Mouse (Mus musculus): ENCODE results near the gene Tox2. TPM values are rescaled to one million over a fixed set of nuclear protein-coding genes. Genes with fewer than 3 reads are reported as not detected.

Gene Tox2
- polyA plus RNA-seq, 1 experiment from 2014 or later: 35.5 TPM

DNA sequence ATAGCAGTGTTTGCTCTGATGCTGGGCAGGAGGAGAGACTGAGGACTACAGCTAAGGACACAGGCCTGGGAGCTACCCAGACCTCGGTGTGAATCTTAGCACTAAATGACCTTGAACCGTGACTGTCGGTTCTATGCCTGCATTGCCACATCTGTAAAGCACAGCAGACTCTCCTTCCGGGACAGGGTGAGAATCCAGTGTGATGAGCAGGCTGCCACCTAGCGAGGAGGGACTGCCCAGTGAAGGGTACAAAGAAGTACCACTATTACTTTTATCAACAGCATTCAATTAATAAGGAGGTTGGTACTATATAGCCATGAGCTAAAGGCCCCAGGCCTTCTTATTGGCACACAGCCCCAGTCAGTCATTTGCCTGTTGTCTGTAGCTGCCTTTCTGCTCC lies 98.7 kb downstream of the Tox2 start:
- H3K4me2 ChIP-seq (ENCODE audit: low read depth, low read length, severe bottlenecking): no peak overlapping the region
- 64% methylated on average over 5 of the region's 5 CpGs for WGBS
- H3K4me1 ChIP-seq (replicated peaks; ENCODE audit: control insufficient read depth, insufficient read depth, low read length): peaks cover 11% of the 10 kb centered on the region; the same call in 1 of the 2 replicates
- DNase-seq (ENCODE audit: low spot score) (no peak), ATAC-seq (replicated peaks; ENCODE audit: low FRiP score) (no peak)
- H3K9ac ChIP-seq (ENCODE audit: low read length): no peak overlapping the region
- H3K9me3 ChIP-seq (ENCODE audit: control insufficient read depth, low read length): no peaks in the 10 kb centered on the region
- H3K27me3 ChIP-seq (ENCODE audit: control insufficient read depth, insufficient read depth, low read length): no peaks in the 10 kb centered on the region
- no peak overlapping the region for H3K27ac ChIP-seq (ENCODE audit: low read depth, low read length)
- no peaks in the 10 kb centered on the region for H3K36me3 ChIP-seq (ENCODE audit: control insufficient read depth, insufficient read depth, low read length)
- H3K4me3 ChIP-seq (ENCODE audit: low read depth, low read length): no peak overlapping the region

DNA sequence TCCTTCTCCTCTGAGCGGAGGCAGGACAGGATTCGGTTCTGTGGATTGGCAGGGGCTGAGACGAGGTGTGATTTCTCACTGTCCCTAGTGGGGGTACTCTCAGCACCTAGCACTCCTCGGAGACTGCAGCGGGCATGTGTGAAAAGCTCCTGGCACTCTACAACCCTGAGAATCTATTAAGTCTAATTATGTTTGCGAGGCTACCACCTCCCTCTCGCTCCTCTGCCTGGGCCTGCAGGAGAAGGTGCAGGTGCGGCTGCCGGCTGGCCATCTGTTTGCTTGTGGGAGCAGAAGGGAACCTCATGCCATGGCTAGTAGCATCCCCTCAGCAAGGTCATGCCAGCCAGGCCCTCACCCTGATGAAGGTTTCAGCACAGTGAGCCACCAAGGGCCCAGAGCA lies 100.1 kb downstream of the Tox2 start:
- H3K4me1 ChIP-seq (replicated peaks; ENCODE audit: control insufficient read depth, insufficient read depth, low read length): peaks cover 9% of the 10 kb centered on the region; the same call in 1 of the 2 replicates
- no peak for ATAC-seq (replicated peaks; ENCODE audit: low FRiP score)

DNA sequence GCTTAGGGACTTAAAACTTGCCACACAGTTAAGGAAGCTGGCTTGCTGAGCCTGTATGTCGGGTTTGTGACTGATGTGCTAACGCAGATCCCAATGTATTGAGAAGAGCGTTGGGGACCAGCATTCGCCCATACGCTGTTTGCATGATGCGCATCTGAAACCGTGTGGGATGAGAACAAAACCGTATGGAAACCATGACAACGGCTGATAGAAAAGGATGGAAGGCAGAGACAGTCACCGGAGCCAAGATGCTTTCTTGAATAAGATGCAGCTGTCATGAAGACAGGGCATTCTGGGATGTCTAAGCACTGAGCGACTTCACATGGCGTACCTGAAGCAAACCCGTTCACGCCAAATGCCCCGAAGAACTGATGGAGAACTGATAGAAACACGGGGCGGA lies 106.5 kb downstream of the Tox2 start:
- Histone ChIP-seq H3K27me3 (ENCODE audit: control insufficient read depth, insufficient read depth, low read length) (no peaks in the 10 kb centered on the region), H3K27ac (ENCODE audit: low read depth, low read length) (no peak overlapping the region), H3K4me2 (ENCODE audit: low read depth, low read length, severe bottlenecking) (no peak overlapping the region), H3K4me3 (ENCODE audit: low read depth, low read length) (no peak overlapping the region), H3K9me3 (ENCODE audit: control insufficient read depth, low read length) (no peaks in the 10 kb centered on the region), H3K36me3 (ENCODE audit: control insufficient read depth, insufficient read depth, low read length) (no peaks in the 10 kb centered on the region), H3K4me1 (replicated peaks; ENCODE audit: control insufficient read depth, insufficient read depth, low read length) (no peaks in the 10 kb centered on the region), H3K9ac (ENCODE audit: low read length) (no peak overlapping the region)
- 90% methylated on average over 17 of the region's 17 CpGs for WGBS
- no peak for DNase-seq (ENCODE audit: low spot score)
- no peak for ATAC-seq (replicated peaks; ENCODE audit: low FRiP score)

More for the DNA sequence above, 100.1 kb downstream of the Tox2 start:
- no peaks in the 10 kb centered on the region for H3K27me3 ChIP-seq (ENCODE audit: control insufficient read depth, insufficient read depth, low read length)
- WGBS: 73% methylated on average over 9 of the region's 9 CpGs
- no peak overlapping the region for H3K9ac ChIP-seq (ENCODE audit: low read length)
- H3K4me3 ChIP-seq (ENCODE audit: low read depth, low read length): no peak overlapping the region
- H3K4me2 ChIP-seq (ENCODE audit: low read depth, low read length, severe bottlenecking): no peak overlapping the region
- H3K9me3 ChIP-seq (ENCODE audit: control insufficient read depth, low read length): no peaks in the 10 kb centered on the region
- DNase-seq (ENCODE audit: low spot score): no peak
- no peaks in the 10 kb centered on the region for H3K36me3 ChIP-seq (ENCODE audit: control insufficient read depth, insufficient read depth, low read length)
- no peak overlapping the region for H3K27ac ChIP-seq (ENCODE audit: low read depth, low read length)

DNA sequence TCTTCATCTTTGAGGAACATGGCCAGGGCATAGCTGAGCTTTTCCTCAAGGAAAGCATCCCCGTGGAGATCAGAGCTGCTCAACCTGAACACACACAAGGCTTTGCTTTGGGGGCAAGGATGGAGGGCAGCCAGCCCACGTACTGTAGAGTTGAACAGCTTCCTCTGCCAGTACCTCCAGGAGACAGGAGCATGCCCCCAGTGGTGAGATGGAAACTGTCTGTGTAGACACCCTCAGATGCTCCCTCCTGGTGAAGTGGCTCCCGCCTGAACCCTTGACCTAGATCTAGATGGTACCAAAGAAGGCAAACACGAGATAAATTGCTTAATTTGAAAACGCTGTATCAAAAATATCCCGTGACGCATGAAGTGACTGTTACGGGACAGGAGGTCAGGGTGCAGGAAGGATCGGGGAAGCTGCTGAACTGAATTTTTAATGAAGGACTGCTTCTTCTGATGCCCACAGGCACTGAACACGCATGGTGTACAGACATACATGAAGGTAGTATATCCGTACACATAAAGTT lies 107.3 kb downstream of the Tox2 start:
- Histone ChIP-seq H3K9me3 (ENCODE audit: control insufficient read depth, low read length) (no peaks in the 10 kb centered on the region), H3K9ac (ENCODE audit: low read length) (no peak overlapping the region), H3K36me3 (ENCODE audit: control insufficient read depth, insufficient read depth, low read length) (no peaks in the 10 kb centered on the region), H3K4me1 (replicated peaks; ENCODE audit: control insufficient read depth, insufficient read depth, low read length) (no peaks in the 10 kb centered on the region), H3K4me3 (ENCODE audit: low read depth, low read length) (no peak overlapping the region), H3K27me3 (ENCODE audit: control insufficient read depth, insufficient read depth, low read length) (no peaks in the 10 kb centered on the region), H3K4me2 (ENCODE audit: low read depth, low read length, severe bottlenecking) (no peak overlapping the region), H3K27ac (ENCODE audit: low read depth, low read length) (no peak overlapping the region)
- DNase-seq (ENCODE audit: low spot score) (no peak), ATAC-seq (replicated peaks; ENCODE audit: low FRiP score) (no peak)
- 81% methylated on average over 11 of the region's 11 CpGs for WGBS

DNA sequence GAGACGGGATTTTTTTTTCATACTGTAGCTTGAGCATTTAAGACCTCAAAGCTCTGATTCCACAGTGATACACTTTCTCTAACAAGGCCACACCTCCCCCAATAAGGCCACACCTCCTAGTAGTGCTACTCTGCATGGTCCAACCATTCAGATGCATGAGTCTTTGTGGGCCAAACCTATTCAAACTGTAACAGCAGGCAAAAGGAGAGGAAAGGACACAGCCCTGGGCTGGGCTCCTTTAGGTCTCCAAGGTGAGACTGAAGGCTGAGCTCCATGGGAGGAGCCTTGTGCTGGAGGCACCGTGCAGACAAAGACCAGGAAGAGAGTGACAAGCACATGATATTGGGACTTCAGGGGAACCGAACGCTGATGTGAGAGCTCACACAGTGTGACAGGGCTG lies 114.4 kb downstream of the Tox2 start:
- H3K36me3 ChIP-seq (ENCODE audit: control insufficient read depth, insufficient read depth, low read length): no peaks in the 10 kb centered on the region
- no peak overlapping the region for H3K4me2 ChIP-seq (ENCODE audit: low read depth, low read length, severe bottlenecking)
- DNase-seq (ENCODE audit: low spot score) (no peak), ATAC-seq (replicated peaks; ENCODE audit: low FRiP score) (no peak)
- WGBS: 85% methylated on average over 4 of the region's 4 CpGs
- no peak overlapping the region for H3K4me3 ChIP-seq (ENCODE audit: low read depth, low read length)
- H3K27ac ChIP-seq (ENCODE audit: low read depth, low read length): no peak overlapping the region
- no peaks in the 10 kb centered on the region for H3K27me3 ChIP-seq (ENCODE audit: control insufficient read depth, insufficient read depth, low read length)
- H3K9me3 ChIP-seq (ENCODE audit: control insufficient read depth, low read length): no peaks in the 10 kb centered on the region
- no peaks in the 10 kb centered on the region for H3K4me1 ChIP-seq (replicated peaks; ENCODE audit: control insufficient read depth, insufficient read depth, low read length)
- H3K9ac ChIP-seq (ENCODE audit: low read length): no peak overlapping the region

DNA sequence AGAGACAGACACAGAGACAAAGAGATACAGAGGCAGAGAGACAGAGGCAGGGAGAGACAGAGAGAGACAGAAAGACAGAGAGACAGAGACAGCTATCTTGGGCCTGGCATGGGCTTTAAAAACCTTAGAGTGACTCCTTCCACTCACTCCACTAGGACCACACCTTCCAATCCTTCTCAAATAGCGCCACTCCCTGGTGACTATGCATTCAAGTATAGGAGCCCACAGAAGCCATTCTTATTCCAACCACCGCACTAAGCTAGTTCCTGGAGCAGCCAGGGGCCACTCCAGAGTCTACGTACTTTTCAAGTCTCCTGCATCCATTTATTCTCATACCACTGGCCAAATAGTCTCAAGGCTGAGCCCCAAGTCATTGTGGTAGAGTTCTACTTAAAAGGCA lies 115.9 kb downstream of the Tox2 start:
- Histone ChIP-seq H3K9ac (ENCODE audit: low read length) (no peak overlapping the region), H3K9me3 (ENCODE audit: control insufficient read depth, low read length) (no peaks in the 10 kb centered on the region), H3K4me3 (ENCODE audit: low read depth, low read length) (no peak overlapping the region), H3K27me3 (ENCODE audit: control insufficient read depth, insufficient read depth, low read length) (no peaks in the 10 kb centered on the region), H3K27ac (ENCODE audit: low read depth, low read length) (no peak overlapping the region), H3K4me2 (ENCODE audit: low read depth, low read length, severe bottlenecking) (no peak overlapping the region), H3K4me1 (replicated peaks; ENCODE audit: control insufficient read depth, insufficient read depth, low read length) (no peaks in the 10 kb centered on the region), H3K36me3 (ENCODE audit: control insufficient read depth, insufficient read depth, low read length) (no peaks in the 10 kb centered on the region)
- 90% methylated on average over 3 of the region's 3 CpGs for WGBS
- DNase-seq (ENCODE audit: low spot score) (no peak), ATAC-seq (replicated peaks; ENCODE audit: low FRiP score) (no peak)

DNA sequence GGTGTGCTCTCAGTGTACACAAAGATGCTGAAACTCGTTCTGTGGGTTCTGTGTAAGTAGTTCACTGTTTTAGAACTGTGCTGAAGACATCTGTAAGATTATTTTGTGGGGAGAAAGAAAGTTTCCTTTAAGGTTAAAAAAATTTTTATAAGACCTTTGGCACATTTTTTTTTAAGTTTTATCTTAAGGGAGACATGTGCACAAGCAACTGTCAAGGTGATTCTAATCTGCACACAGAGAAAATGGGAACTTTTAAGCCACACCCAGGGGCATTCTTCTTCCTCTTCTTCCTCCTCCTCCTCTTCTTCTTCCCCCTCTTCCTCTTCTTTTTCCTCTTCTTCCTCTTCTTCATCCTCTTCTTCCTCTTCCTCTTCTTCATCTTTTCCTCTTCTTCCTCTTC lies 120.2 kb downstream of the Tox2 start:
- H3K27me3 ChIP-seq (ENCODE audit: control insufficient read depth, insufficient read depth, low read length): no peaks in the 10 kb centered on the region
- no peaks in the 10 kb centered on the region for H3K9me3 ChIP-seq (ENCODE audit: control insufficient read depth, low read length)
- no peak overlapping the region for H3K4me3 ChIP-seq (ENCODE audit: low read depth, low read length)
- no peak overlapping the region for H3K4me2 ChIP-seq (ENCODE audit: low read depth, low read length, severe bottlenecking)
- ATAC-seq (replicated peaks; ENCODE audit: low FRiP score) (no peak), DNase-seq (ENCODE audit: low spot score) (no peak)
- no peaks in the 10 kb centered on the region for H3K36me3 ChIP-seq (ENCODE audit: control insufficient read depth, insufficient read depth, low read length)
- 50% methylated on average over 1 of the region's 1 CpGs for WGBS
- H3K27ac ChIP-seq (ENCODE audit: low read depth, low read length): no peak overlapping the region
- H3K4me1 ChIP-seq (replicated peaks; ENCODE audit: control insufficient read depth, insufficient read depth, low read length): no peaks in the 10 kb centered on the region
- no peak overlapping the region for H3K9ac ChIP-seq (ENCODE audit: low read length)

DNA sequence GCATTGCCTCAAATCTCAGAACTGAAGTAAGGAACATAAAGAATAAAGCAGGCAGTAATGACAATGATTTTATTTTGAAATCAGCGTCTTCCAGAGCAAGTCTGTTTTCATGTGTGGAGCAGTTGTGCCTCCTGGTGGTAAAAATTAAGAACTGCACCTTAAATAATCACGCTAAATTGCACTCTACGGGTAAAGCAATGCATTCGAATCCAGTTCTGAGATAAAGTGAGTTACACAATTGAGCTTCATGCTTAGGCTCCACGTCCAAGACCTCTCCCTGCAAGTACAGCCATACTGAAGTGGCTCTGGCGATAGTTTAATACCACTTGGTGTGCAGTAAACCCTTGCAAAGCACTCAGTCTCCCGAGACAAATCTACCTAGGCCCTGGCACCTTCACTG lies 127.8 kb downstream of the Tox2 start:
- no peak for DNase-seq (ENCODE audit: low spot score)
- Histone ChIP-seq H3K36me3 (ENCODE audit: control insufficient read depth, insufficient read depth, low read length) (no peaks in the 10 kb centered on the region), H3K4me3 (ENCODE audit: low read depth, low read length) (no peak overlapping the region), H3K27ac (ENCODE audit: low read depth, low read length) (no peak overlapping the region), H3K4me2 (ENCODE audit: low read depth, low read length, severe bottlenecking) (no peak overlapping the region), H3K9me3 (ENCODE audit: control insufficient read depth, low read length) (no peaks in the 10 kb centered on the region), H3K9ac (ENCODE audit: low read length) (no peak overlapping the region), H3K4me1 (replicated peaks; ENCODE audit: control insufficient read depth, insufficient read depth, low read length) (no peaks in the 10 kb centered on the region), H3K27me3 (ENCODE audit: control insufficient read depth, insufficient read depth, low read length) (no peaks in the 10 kb centered on the region)
- no peak for ATAC-seq (replicated peaks; ENCODE audit: low FRiP score)
- 27% methylated on average over 7 of the region's 7 CpGs for WGBS

DNA sequence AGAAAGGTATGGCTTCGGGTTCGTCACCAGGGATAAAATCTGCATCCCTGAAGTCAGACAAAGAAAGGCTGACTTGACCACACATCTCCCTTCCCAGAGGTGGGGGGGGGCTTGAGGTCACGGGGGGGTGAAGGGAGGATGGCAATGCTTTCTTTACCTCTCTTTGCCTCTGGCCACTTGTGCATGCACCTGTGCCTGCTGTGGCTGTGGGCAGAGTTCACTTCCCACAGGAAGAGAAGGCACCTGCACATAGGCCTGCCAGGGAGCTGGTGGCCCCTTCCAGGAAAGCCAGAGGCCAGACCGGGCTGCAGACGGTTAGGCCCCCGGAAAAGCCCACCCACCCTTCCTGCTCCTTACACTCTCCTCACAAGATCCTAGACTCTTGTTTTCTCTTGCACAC lies 128.5 kb downstream of the Tox2 start:
- WGBS: 84% methylated on average over 6 of the region's 6 CpGs
- no peaks in the 10 kb centered on the region for H3K27me3 ChIP-seq (ENCODE audit: control insufficient read depth, insufficient read depth, low read length)
- no peaks in the 10 kb centered on the region for H3K4me1 ChIP-seq (replicated peaks; ENCODE audit: control insufficient read depth, insufficient read depth, low read length)
- no peak overlapping the region for H3K4me2 ChIP-seq (ENCODE audit: low read depth, low read length, severe bottlenecking)
- no peaks in the 10 kb centered on the region for H3K36me3 ChIP-seq (ENCODE audit: control insufficient read depth, insufficient read depth, low read length)
- no peak for DNase-seq (ENCODE audit: low spot score)
- no peak for ATAC-seq (replicated peaks; ENCODE audit: low FRiP score)
- H3K9me3 ChIP-seq (ENCODE audit: control insufficient read depth, low read length): no peaks in the 10 kb centered on the region
- no peak overlapping the region for H3K9ac ChIP-seq (ENCODE audit: low read length)
- no peak overlapping the region for H3K27ac ChIP-seq (ENCODE audit: low read depth, low read length)
- H3K4me3 ChIP-seq (ENCODE audit: low read depth, low read length): no peak overlapping the region
